Mouse (Mus musculus) ES-E14 (cell line): ENCODE measurements at regions not wholly inside any gene's neighbourhood (a gene's known extent, or its start where the extent isn't known, plus 50 kb on each side); places are given as distances from the start of the nearest gene placed in this dataset.

Source experiments
- DNase-seq: peaks from one replicate; pipeline ENCODE4 v3.0.0-alpha.2; 2013; ENCODE audit warnings: low read depth, low spot score
- H3K27ac ChIP-seq: 2 replicates; pipeline ENCODE4 v1.5.1; 2012; ENCODE audit warnings: low read depth, mild to moderate bottlenecking, low read length, moderate library complexity, mixed read lengths; ENCODE audit not compliant: poor library complexity, insufficient read depth, severe bottlenecking
- H3K36me3 ChIP-seq: 2 replicates; pipeline ENCODE4 v1.6.1; 2012; ENCODE audit warnings: mild to moderate bottlenecking, low read length, moderate library complexity, mixed read lengths; ENCODE audit not compliant: control insufficient read depth, poor library complexity, insufficient read depth, severe bottlenecking
- H3K4me1 ChIP-seq, 2 experiments: fragments of 150-350 bp in 1 of 2; sonication (generic) in 1 of 2; 2 replicates each; pipeline ENCODE4 v1.6.1; 2012; ENCODE audit warnings: low read length in 2 of 2, mild to moderate bottlenecking in 1 of 2, mixed read lengths in 1 of 2; ENCODE audit not compliant: control insufficient read depth in 2 of 2, insufficient read depth in 2 of 2, poor library complexity in 1 of 2
- H3K4me3 ChIP-seq, 2 experiments: fragments of 150-350 bp in 1 of 2; sonication (generic) in 1 of 2; 2 replicates each; pipeline ENCODE4 v1.5.1; 2012; ENCODE audit warnings: low read length in 2 of 2, low read depth in 1 of 2, mild to moderate bottlenecking in 1 of 2, mixed read lengths in 1 of 2; ENCODE audit not compliant: insufficient read depth in 1 of 2, poor library complexity in 1 of 2, severe bottlenecking in 1 of 2
- H3K9ac ChIP-seq: 2 replicates; pipeline ENCODE4 v1.6.1; 2012; ENCODE audit warnings: low read depth, mild to moderate bottlenecking, low read length, mixed read lengths; ENCODE audit not compliant: poor library complexity, insufficient read depth, severe bottlenecking
- H3K9me3 ChIP-seq: fragments of 150-350 bp; sonication (generic); 2 replicates; pipeline ENCODE4 v1.6.1; 2012; ENCODE audit warnings: low read depth, mild to moderate bottlenecking, low read length; ENCODE audit not compliant: control insufficient read depth, insufficient read depth
- CHD2 ChIP-seq: IDR thresholded peaks from 2 replicates; pipeline ENCODE4 v1.6.1; 2014; ENCODE audit warnings: mild to moderate bottlenecking, low read depth, low read length, inconsistent platforms
- HCFC1 ChIP-seq: IDR thresholded peaks from 2 replicates; pipeline ENCODE4 v1.6.1; 2012; ENCODE audit warnings: low read length, inconsistent platforms, borderline replicate concordance; ENCODE audit not compliant: insufficient read depth
- MAFK ChIP-seq: IDR thresholded peaks from 2 replicates; pipeline ENCODE4 v1.6.1; 2014; ENCODE audit warnings: mild to moderate bottlenecking, low read depth, low read length, inconsistent platforms; ENCODE audit not compliant: insufficient read depth
- ZC3H11A ChIP-seq: IDR thresholded peaks from 2 replicates; pipeline ENCODE4 v1.6.1; 2012; ENCODE audit warnings: low read depth, mild to moderate bottlenecking, inconsistent platforms, low read length, borderline replicate concordance
- ZNF384 ChIP-seq: IDR thresholded peaks from 2 replicates; pipeline ENCODE4 v1.6.1; 2012; ENCODE audit warnings: low read depth, low read length, inconsistent platforms
- in situ Hi-C, 2 experiments: fragments of 600-800 bp; cut with MboI; formaldehyde crosslinking; loops; one replicate each; pipeline ENCODE4 v1.15.1; 2025; ENCODE audit warnings: low sequenced_read_pairs in 2 of 2, inconsistent platforms in 1 of 2; ENCODE audit not compliant: unreplicated experiment in 2 of 2

- H3K36me3 ChIP-seq = no peaks in the 10 kb centered on the region
Observed at GRCm38 (mm10) chr6:50042127-50042526, 67.9 kb upstream of the Mpp6 start.

DNA sequence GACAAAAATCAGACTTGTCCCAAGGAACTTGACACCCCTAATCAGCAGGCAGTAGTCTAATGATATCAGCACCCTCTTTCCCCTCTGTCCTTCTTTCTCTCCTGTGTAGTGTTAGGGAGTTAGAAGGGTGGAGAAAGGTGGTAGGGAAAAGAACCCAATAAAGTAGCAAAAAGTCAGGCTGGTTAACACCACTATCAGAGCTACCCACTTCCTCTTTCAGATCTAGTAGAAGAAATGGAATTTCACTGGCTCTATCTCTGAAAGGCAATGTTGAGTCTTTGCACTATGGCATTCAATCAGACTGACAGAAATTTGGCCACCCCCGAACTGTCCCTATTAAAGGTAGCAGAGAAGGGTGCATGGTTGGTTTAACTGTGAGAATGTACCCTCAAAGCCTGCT is 65.9 kb upstream of the Mpp6 start:
- TF ChIP-seq HCFC1 = no peak
- TF ChIP-seq CHD2 = no peak
- TF ChIP-seq ZNF384 = no peak
- TF ChIP-seq MAFK = no peak
- no peak for TF ChIP-seq ZC3H11A
- no peaks in the 10 kb centered on the region for H3K36me3 ChIP-seq
- in situ Hi-C loops = no loop called here
- H3K4me1 ChIP-seq = no peaks in the 10 kb centered on the region
- no peak for DNase-seq
- no peak overlapping the region for H3K4me3 ChIP-seq
- H3K9me3 ChIP-seq = no peaks in the 10 kb centered on the region
- no peak overlapping the region for H3K27ac ChIP-seq
- H3K9ac ChIP-seq = no peak overlapping the region

More at GRCm38 (mm10) chr6:50042127-50042526, 67.9 kb upstream of the Mpp6 start:
- in situ Hi-C loops = no loop called here
- no peak for TF ChIP-seq MAFK
- TF ChIP-seq ZC3H11A = no peak
- TF ChIP-seq CHD2 = no peak
- TF ChIP-seq ZNF384 = no peak
- no peak for TF ChIP-seq HCFC1
- Histone ChIP-seq H3K27ac (no peak overlapping the region), H3K4me1 (no peaks in the 10 kb centered on the region), H3K9ac (no peak overlapping the region), H3K4me3 (no peak overlapping the region), H3K9me3 (no peaks in the 10 kb centered on the region)
- no peak for DNase-seq

DNA sequence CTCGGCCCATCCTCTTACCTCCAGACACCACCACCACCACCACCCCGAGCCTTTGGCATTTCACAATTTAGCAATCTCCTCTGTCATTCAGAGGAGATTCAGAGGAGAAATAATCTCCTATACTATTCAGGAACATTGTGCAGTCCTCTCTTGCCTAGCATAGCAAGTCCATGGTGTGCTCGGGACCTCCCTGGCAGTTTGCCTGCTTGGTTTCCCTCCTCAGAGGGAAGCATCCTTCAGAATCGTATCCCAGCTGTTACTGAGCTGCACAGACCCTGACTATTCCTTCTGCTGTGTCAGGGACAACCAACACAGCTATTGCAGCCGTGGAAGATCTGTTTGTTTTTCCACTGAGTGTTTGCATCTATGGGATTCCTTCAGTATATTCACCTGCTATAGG is 63.3 kb upstream of the Mpp6 start:
- TF ChIP-seq MAFK = no peak
- no peak for TF ChIP-seq CHD2
- TF ChIP-seq ZNF384 = no peak
- TF ChIP-seq HCFC1 = no peak
- TF ChIP-seq ZC3H11A = no peak
- H3K36me3 ChIP-seq = no peaks in the 10 kb centered on the region
- H3K9ac ChIP-seq = no peak overlapping the region
- no peaks in the 10 kb centered on the region for H3K4me1 ChIP-seq
- no peak for DNase-seq
- in situ Hi-C loops = no loop called here
- no peak overlapping the region for H3K4me3 ChIP-seq
- no peak overlapping the region for H3K27ac ChIP-seq
- H3K9me3 ChIP-seq = no peaks in the 10 kb centered on the region

GRCm38 (mm10) chr6:50052416-50052815 is 57.6 kb upstream of the Mpp6 start:
- Histone ChIP-seq H3K9me3 (no peaks in the 10 kb centered on the region), H3K36me3 (no peaks in the 10 kb centered on the region), H3K9ac (no peak overlapping the region), H3K4me1 (no peaks in the 10 kb centered on the region), H3K4me3 (no peak overlapping the region), H3K27ac (no peak overlapping the region)
- in situ Hi-C loops = no loop called here
- no peak for TF ChIP-seq HCFC1
- no peak for TF ChIP-seq ZC3H11A
- TF ChIP-seq CHD2 = no peak
- no peak for TF ChIP-seq MAFK
- no peak for TF ChIP-seq ZNF384
- no peak for DNase-seq

DNA sequence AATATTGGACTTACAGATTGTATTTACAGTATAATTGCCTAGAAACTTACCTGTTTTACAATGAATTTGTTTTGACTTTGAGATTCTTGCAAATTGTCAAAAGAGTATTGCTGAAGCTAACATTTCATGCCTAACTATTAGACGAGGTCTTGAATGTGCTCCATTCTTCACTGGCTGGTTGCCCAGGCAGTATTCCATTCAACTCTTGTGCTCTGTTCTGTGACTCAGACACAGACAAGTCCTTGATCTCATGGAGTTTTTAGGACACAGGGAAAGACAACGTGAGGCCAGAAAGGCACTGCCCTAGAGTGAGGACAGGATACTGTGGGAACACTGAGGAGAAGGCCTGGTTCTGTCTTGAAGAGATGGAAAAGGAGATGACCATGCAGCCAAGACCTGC is 57.0 kb upstream of the Mpp6 start:
- Histone ChIP-seq H3K4me3 (no peak overlapping the region), H3K9ac (no peak overlapping the region), H3K27ac (no peak overlapping the region), H3K36me3 (no peaks in the 10 kb centered on the region), H3K4me1 (no peaks in the 10 kb centered on the region), H3K9me3 (no peaks in the 10 kb centered on the region)
- no peak for DNase-seq
- TF ChIP-seq MAFK (no peak), ZNF384 (no peak), ZC3H11A (no peak)
- in situ Hi-C loops = no loop called here
